Mouse (Mus musculus) neural tube, embryonic 13.5 days (tissue): ENCODE results near the gene Cdh23. TPM values are rescaled to one million over a fixed set of nuclear protein-coding genes. Genes with fewer than 3 reads are reported as not detected.

ENCODE experiments used
- ATAC-seq: fragments of 200-750 bp; cut with Nextera tagmentation; 2 replicates; pipeline ENCODE4 v1.8.0; 2017; ENCODE audit warnings: low read depth, mild to moderate bottlenecking, moderate TSS enrichment, moderate library complexity
- H3K27ac ChIP-seq: fragments of 300-500 bp; sonication (generic); replicated peaks from 2 replicates; pipeline ENCODE4 v1.5.1; 2015; ENCODE audit warnings: moderate library complexity, mild to moderate bottlenecking, inconsistent platforms
- H3K27me3 ChIP-seq: fragments of 300-500 bp; sonication (generic); 2 replicates; pipeline ENCODE4 v1.6.1; 2015; ENCODE audit warnings: mild to moderate bottlenecking, inconsistent platforms
- H3K36me3 ChIP-seq: fragments of 300-500 bp; sonication (generic); 2 replicates; pipeline ENCODE4 v1.6.1; 2015; ENCODE audit warnings: mild to moderate bottlenecking, inconsistent platforms
- H3K4me1 ChIP-seq: fragments of 300-500 bp; sonication (generic); replicated peaks from 2 replicates; pipeline ENCODE4 v1.6.1; 2015; ENCODE audit warnings: inconsistent platforms
- H3K4me2 ChIP-seq: fragments of 300-500 bp; sonication (generic); 2 replicates; pipeline ENCODE4 v1.6.1; 2015; ENCODE audit warnings: inconsistent platforms, mild to moderate bottlenecking, moderate library complexity
- H3K4me3 ChIP-seq: fragments of 300-500 bp; sonication (generic); 2 replicates; pipeline ENCODE4 v1.5.1; 2015; ENCODE audit warnings: mild to moderate bottlenecking, inconsistent platforms
- H3K9ac ChIP-seq: fragments of 300-500 bp; sonication (generic); 2 replicates; pipeline ENCODE4 v1.6.1; 2015; ENCODE audit warnings: moderate library complexity, mild to moderate bottlenecking, inconsistent platforms
- H3K9me3 ChIP-seq: fragments of 300-500 bp; sonication (generic); 2 replicates; pipeline ENCODE4 v1.6.1; 2016; ENCODE audit warnings: inconsistent platforms
- WGBS: fragments of 180-500 bp; shearing (Covaris S2); methylation state at CpG from one replicate; pipeline ENCODE4 v1.1.7; 2015; 5-methylcytosine and 5-hydroxymethylcytosine counted together
- polyA plus RNA-seq: library from polyadenylated mRNA; unstranded; fragments of >200 nt; fragmentation: Nextera tagmentation; extraction: Ambion mirVana; gene quantifications from 2 replicates; pipeline ENCODE4 v1.2.1, GENCODE M21; 2015

Gene Cdh23
- polyA plus RNA-seq, 1 experiment from 2014 or later, result 1.4 TPM

GRCm38 (mm10) chr10:60668591-60668990, 27.7 kb downstream of the Cdh23 start:
- Histone ChIP-seq H3K4me1 (no peaks in the 10 kb centered on the region), H3K27ac (no peak overlapping the region), H3K4me2 (no peak overlapping the region), H3K9me3 (no peaks in the 10 kb centered on the region), H3K27me3 (no peaks in the 10 kb centered on the region; the same call in 1 of the 2 replicates), H3K4me3 (no peak overlapping the region), H3K36me3 (no peaks in the 10 kb centered on the region), H3K9ac (no peak overlapping the region)
- 90% methylated on average over 3 of the region's 3 CpGs for WGBS
- ATAC-seq, result no peak

GRCm38 (mm10) chr10:60660986-60661385, 35.3 kb downstream of the Cdh23 start:
- 78% methylated on average over 9 of the region's 9 CpGs for WGBS
- no peak for ATAC-seq

GRCm38 (mm10) chr10:60659450-60660020, 36.8 kb downstream of the Cdh23 start:
- WGBS, result 67% methylated on average over 15 of the region's 15 CpGs
- ATAC-seq, result no peak

More at GRCm38 (mm10) chr10:60660986-60661385, 35.3 kb downstream of the Cdh23 start:
- no peak overlapping the region for H3K27ac ChIP-seq
- H3K9ac ChIP-seq, result no peak overlapping the region
- no peak overlapping the region for H3K4me2 ChIP-seq
- H3K4me3 ChIP-seq, result no peak overlapping the region
- H3K36me3 ChIP-seq, result no peaks in the 10 kb centered on the region
- no peaks in the 10 kb centered on the region for H3K4me1 ChIP-seq
- H3K27me3 ChIP-seq, result no peaks in the 10 kb centered on the region
- H3K9me3 ChIP-seq, result no peaks in the 10 kb centered on the region

GRCm38 (mm10) chr10:60658176-60658575, 38.1 kb downstream of the Cdh23 start:
- Histone ChIP-seq H3K9ac (no peak overlapping the region), H3K27ac (no peak overlapping the region), H3K9me3 (no peaks in the 10 kb centered on the region), H3K4me1 (no peaks in the 10 kb centered on the region), H3K4me3 (no peak overlapping the region), H3K27me3 (no peaks in the 10 kb centered on the region), H3K4me2 (no peak overlapping the region), H3K36me3 (no peaks in the 10 kb centered on the region)
- ATAC-seq, result no peak
- WGBS, result 85% methylated on average over 10 of the region's 10 CpGs

More at GRCm38 (mm10) chr10:60659450-60660020, 36.8 kb downstream of the Cdh23 start:
- H3K27me3 ChIP-seq, result no peaks in the 10 kb centered on the region
- no peak overlapping the region for H3K4me3 ChIP-seq
- H3K4me1 ChIP-seq, result no peaks in the 10 kb centered on the region
- no peak overlapping the region for H3K4me2 ChIP-seq
- H3K36me3 ChIP-seq, result no peaks in the 10 kb centered on the region
- no peak overlapping the region for H3K9ac ChIP-seq
- no peak overlapping the region for H3K27ac ChIP-seq
- H3K9me3 ChIP-seq, result no peaks in the 10 kb centered on the region

GRCm38 (mm10) chr10:60653675-60654074, 42.6 kb downstream of the Cdh23 start:
- no peak overlapping the region for H3K27ac ChIP-seq
- H3K36me3 ChIP-seq, result no peaks in the 10 kb centered on the region
- no peak overlapping the region for H3K4me3 ChIP-seq
- H3K4me2 ChIP-seq, result no peak overlapping the region
- no peaks in the 10 kb centered on the region for H3K4me1 ChIP-seq
- no peaks in the 10 kb centered on the region for H3K27me3 ChIP-seq
- 89% methylated on average over 4 of the region's 4 CpGs for WGBS
- H3K9me3 ChIP-seq, result no peaks in the 10 kb centered on the region
- ATAC-seq, result no peak
- no peak overlapping the region for H3K9ac ChIP-seq

GRCm38 (mm10) chr10:60653106-60653505, 43.2 kb downstream of the Cdh23 start:
- WGBS, result 87% methylated on average over 10 of the region's 10 CpGs

GRCm38 (mm10) chr10:60644079-60644641, 52.1 kb downstream of the Cdh23 start:
- H3K4me1 ChIP-seq, result peaks cover 25% of the 10 kb centered on the region
- no peak overlapping the region for H3K4me2 ChIP-seq
- H3K9ac ChIP-seq, result no peak overlapping the region
- peak; percentile 49; the same call in 1 of the 2 replicates for ATAC-seq
- H3K36me3 ChIP-seq, result no peaks in the 10 kb centered on the region
- WGBS, result 61% methylated on average over 14 of the region's 14 CpGs
- H3K27me3 ChIP-seq, result no peaks in the 10 kb centered on the region
- H3K4me3 ChIP-seq, result no peak overlapping the region
- H3K9me3 ChIP-seq, result no peaks in the 10 kb centered on the region
- H3K27ac ChIP-seq, result 0 out of 2 replicates have a peak overlapping the region, but pooled peaks have one; percentile 13

More at GRCm38 (mm10) chr10:60653106-60653505, 43.2 kb downstream of the Cdh23 start:
- Histone ChIP-seq H3K27me3 (no peaks in the 10 kb centered on the region), H3K4me2 (no peak overlapping the region), H3K4me1 (no peaks in the 10 kb centered on the region), H3K9me3 (no peaks in the 10 kb centered on the region), H3K4me3 (no peak overlapping the region), H3K27ac (no peak overlapping the region), H3K9ac (no peak overlapping the region), H3K36me3 (no peaks in the 10 kb centered on the region)
- no peak for ATAC-seq

GRCm38 (mm10) chr10:60639291-60639690, 57.0 kb downstream of the Cdh23 start:
- Histone ChIP-seq H3K9me3 (no peaks in the 10 kb centered on the region), H3K9ac (no peak overlapping the region), H3K4me2 (no peak overlapping the region), H3K27ac (no peak overlapping the region), H3K27me3 (0 out of 2 replicates have a peak, but pooled peaks cover 13% of the 10 kb centered on the region), H3K36me3 (no peaks in the 10 kb centered on the region), H3K4me1 (peaks cover 36% of the 10 kb centered on the region), H3K4me3 (no peak overlapping the region)
- 55% methylated on average over 9 of the region's 9 CpGs for WGBS
- no peak for ATAC-seq

- WGBS, result 16% methylated on average over 13 of the region's 13 CpGs
- ATAC-seq, result peak; percentile 83
Observed at GRCm38 (mm10) chr10:60635568-60636295, 60.6 kb downstream of the Cdh23 start.

GRCm38 (mm10) chr10:60634391-60634790, 61.9 kb downstream of the Cdh23 start:
- ATAC-seq, result no peak
- Histone ChIP-seq H3K4me1 (peaks cover 15% of the 10 kb centered on the region), H3K4me2 (no peak overlapping the region), H3K4me3 (no peak overlapping the region), H3K36me3 (no peaks in the 10 kb centered on the region), H3K27ac (no peak overlapping the region), H3K9me3 (peaks cover 3% of the 10 kb centered on the region), H3K27me3 (0 out of 2 replicates have a peak, but pooled peaks cover 13% of the 10 kb centered on the region), H3K9ac (no peak overlapping the region)
- 83% methylated on average over 9 of the region's 9 CpGs for WGBS

More at GRCm38 (mm10) chr10:60635568-60636295, 60.6 kb downstream of the Cdh23 start:
- Histone ChIP-seq H3K4me1 (peaks cover 21% of the 10 kb centered on the region), H3K9me3 (no peaks in the 10 kb centered on the region), H3K4me2 (peak overlapping the region; percentile 21), H3K27ac (peak overlapping the region; percentile 20; the same call in 1 of the 2 replicates), H3K4me3 (no peak overlapping the region), H3K36me3 (no peaks in the 10 kb centered on the region), H3K9ac (no peak overlapping the region), H3K27me3 (0 out of 2 replicates have a peak, but pooled peaks cover 13% of the 10 kb centered on the region)

- no peaks in the 10 kb centered on the region for H3K36me3 ChIP-seq
- H3K27me3 ChIP-seq, result no peaks in the 10 kb centered on the region
- WGBS, result 60% methylated on average over 5 of the region's 5 CpGs
- no peak for ATAC-seq
- no peak overlapping the region for H3K4me2 ChIP-seq
- H3K4me3 ChIP-seq, result no peak overlapping the region
- H3K9me3 ChIP-seq, result peaks cover 6% of the 10 kb centered on the region
- no peak overlapping the region for H3K9ac ChIP-seq
- H3K4me1 ChIP-seq, result peaks cover 30% of the 10 kb centered on the region
- H3K27ac ChIP-seq, result no peak overlapping the region
Observed at GRCm38 (mm10) chr10:60626086-60626485, 70.2 kb downstream of the Cdh23 start.

- Histone ChIP-seq H3K27ac (no peak overlapping the region), H3K27me3 (no peaks in the 10 kb centered on the region), H3K4me3 (no peak overlapping the region), H3K9me3 (peaks cover 6% of the 10 kb centered on the region), H3K4me2 (no peak overlapping the region), H3K36me3 (no peaks in the 10 kb centered on the region), H3K9ac (no peak overlapping the region), H3K4me1 (peaks cover 30% of the 10 kb centered on the region)
- ATAC-seq, result no peak
- WGBS, result 69% methylated on average over 3 of the region's 3 CpGs
Observed at GRCm38 (mm10) chr10:60625511-60625910, 70.8 kb downstream of the Cdh23 start.
